Mouse (Mus musculus): Measurements from ENCODE around the gene Tmem178b. TPM values are rescaled to one million over a fixed set of nuclear protein-coding genes. Genes with fewer than 3 reads are reported as not detected.

Gene Tmem178b
- polyA plus RNA-seq, 1 experiment from 2014 or later, result not detected

DNA sequence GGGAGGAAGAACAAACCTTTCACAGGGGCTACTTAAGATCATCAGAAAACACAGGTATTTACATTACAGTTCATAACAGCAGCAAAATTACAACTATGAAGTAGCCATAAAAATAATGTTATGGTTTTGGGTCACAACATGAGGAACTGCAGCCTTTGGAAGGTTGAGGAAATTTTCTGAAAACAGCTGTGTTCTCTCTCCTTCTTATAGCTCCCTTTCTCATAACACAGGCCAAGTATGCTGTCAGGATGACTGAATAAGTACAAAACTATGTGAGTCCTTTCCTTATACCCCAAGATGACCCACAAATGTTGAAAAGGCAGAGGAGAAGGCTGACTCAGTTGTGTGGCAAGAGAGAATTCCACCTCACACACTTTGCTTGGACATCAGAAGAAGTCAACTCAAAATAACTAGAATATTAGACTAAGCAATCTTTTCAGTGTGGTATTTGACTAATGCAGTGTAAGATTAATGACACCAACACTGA, 347.6 kb downstream of the Tmem178b start:
- ATAC-seq (ENCODE audit: insufficient number of reproducible peaks, insufficient read depth, low FRiP score, low read depth), result no peak
- no peaks in the 10 kb centered on the region for H3K9me3 ChIP-seq (ENCODE audit: control insufficient read depth, low read length)
- H3K4me3 ChIP-seq (ENCODE audit: control insufficient read depth in 1 of 2, insufficient read depth in 1 of 2, low read depth in 1 of 2, low read length in 2 of 2), result no peak overlapping the region
- H3K4me2 ChIP-seq (ENCODE audit: low read length), result no peak overlapping the region
- no peaks in the 10 kb centered on the region for H3K4me1 ChIP-seq (ENCODE audit: control insufficient read depth in 2 of 2, insufficient read depth in 2 of 2, low read length in 2 of 2)
- no peaks in the 10 kb centered on the region for H3K36me3 ChIP-seq (ENCODE audit: control insufficient read depth, insufficient read depth, low read length)
- H3K27ac ChIP-seq (replicated peaks in 1 of 2; ENCODE audit: control insufficient read depth in 1 of 2, insufficient read depth in 1 of 2, low read depth in 2 of 2, low read length in 2 of 2), result no peak overlapping the region
- H3K9ac ChIP-seq (ENCODE audit: low read length), result no peak overlapping the region
- no peaks in the 10 kb centered on the region for H3K27me3 ChIP-seq (ENCODE audit: control insufficient read depth, insufficient read depth, low read length)

- H3K27me3 ChIP-seq (ENCODE audit: control insufficient read depth, insufficient read depth, low read length), result no peaks in the 10 kb centered on the region
- WGBS, result 80% methylated on average over 11 of the region's 11 CpGs
- no peak for ATAC-seq (ENCODE audit: insufficient number of reproducible peaks, insufficient read depth, low FRiP score, low read depth)
- no peak overlapping the region for H3K27ac ChIP-seq (replicated peaks in 1 of 2; ENCODE audit: control insufficient read depth in 1 of 2, insufficient read depth in 1 of 2, low read depth in 2 of 2, low read length in 2 of 2)
- no peaks in the 10 kb centered on the region for H3K36me3 ChIP-seq (ENCODE audit: control insufficient read depth, insufficient read depth, low read length)
- no peaks in the 10 kb centered on the region for H3K4me1 ChIP-seq (ENCODE audit: control insufficient read depth in 2 of 2, insufficient read depth in 2 of 2, low read length in 2 of 2)
- no peak overlapping the region for H3K4me3 ChIP-seq (ENCODE audit: control insufficient read depth in 1 of 2, insufficient read depth in 1 of 2, low read depth in 1 of 2, low read length in 2 of 2)
- H3K9me3 ChIP-seq (ENCODE audit: control insufficient read depth, low read length), result no peaks in the 10 kb centered on the region
- H3K9ac ChIP-seq (ENCODE audit: low read length), result no peak overlapping the region
- H3K4me2 ChIP-seq (ENCODE audit: low read length), result no peak overlapping the region
Observed at GRCm38 (mm10) chr6:40225585-40226280, 352.7 kb downstream of the Tmem178b start.

DNA sequence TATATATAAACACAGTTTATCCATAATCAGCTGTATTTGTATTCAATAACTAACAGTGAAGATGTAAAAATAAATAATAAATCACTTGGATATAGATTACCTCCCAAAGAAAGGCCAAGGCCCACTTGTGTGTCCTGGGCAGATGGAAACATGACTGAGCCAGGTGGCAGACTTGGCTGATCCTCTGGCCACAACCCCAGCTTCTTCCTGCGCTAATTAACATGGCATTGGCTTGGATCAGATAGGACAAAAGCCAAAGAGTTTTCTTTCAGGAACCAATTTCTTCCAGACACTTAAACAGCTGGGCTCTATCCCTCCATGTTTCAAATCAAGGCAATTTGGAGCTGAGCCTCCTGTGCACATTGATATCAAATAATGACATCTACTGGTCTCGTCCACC, 355.9 kb downstream of the Tmem178b start:
- no peak overlapping the region for H3K4me2 ChIP-seq (ENCODE audit: low read length)
- ATAC-seq (ENCODE audit: insufficient number of reproducible peaks, insufficient read depth, low FRiP score, low read depth), result no peak
- H3K9me3 ChIP-seq (ENCODE audit: control insufficient read depth, low read length), result no peaks in the 10 kb centered on the region
- H3K36me3 ChIP-seq (ENCODE audit: control insufficient read depth, insufficient read depth, low read length), result no peaks in the 10 kb centered on the region
- no peak overlapping the region for H3K27ac ChIP-seq (replicated peaks in 1 of 2; ENCODE audit: control insufficient read depth in 1 of 2, insufficient read depth in 1 of 2, low read depth in 2 of 2, low read length in 2 of 2)
- WGBS, result 65% methylated on average over 2 of the region's 2 CpGs
- no peaks in the 10 kb centered on the region for H3K4me1 ChIP-seq (ENCODE audit: control insufficient read depth in 2 of 2, insufficient read depth in 2 of 2, low read length in 2 of 2)
- H3K4me3 ChIP-seq (ENCODE audit: control insufficient read depth in 1 of 2, insufficient read depth in 1 of 2, low read depth in 1 of 2, low read length in 2 of 2), result no peak overlapping the region
- H3K9ac ChIP-seq (ENCODE audit: low read length), result no peak overlapping the region
- no peaks in the 10 kb centered on the region for H3K27me3 ChIP-seq (ENCODE audit: control insufficient read depth, insufficient read depth, low read length)

DNA sequence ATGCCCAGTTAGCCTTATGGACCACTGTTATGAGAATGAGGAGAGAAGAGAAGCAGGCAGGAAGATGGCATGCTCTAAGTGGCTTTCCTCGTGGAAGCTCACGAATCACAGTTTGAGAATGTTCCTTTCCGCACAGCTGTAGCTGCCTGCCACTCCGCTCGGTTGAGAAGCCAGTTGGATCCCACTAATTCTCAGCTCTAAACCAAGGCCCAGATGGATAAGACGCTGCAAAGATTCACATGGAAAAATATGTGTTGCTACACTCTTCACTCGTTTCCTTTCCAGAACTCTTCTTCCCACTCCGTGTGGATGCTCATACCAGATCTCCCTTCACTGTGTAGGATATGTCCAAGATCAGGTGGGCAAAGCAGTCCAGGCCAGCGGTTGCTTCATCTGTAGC, 356.9 kb downstream of the Tmem178b start:
- H3K9me3 ChIP-seq (ENCODE audit: control insufficient read depth, low read length), result no peaks in the 10 kb centered on the region
- WGBS, result 84% methylated on average over 9 of the region's 9 CpGs
- no peaks in the 10 kb centered on the region for H3K4me1 ChIP-seq (ENCODE audit: control insufficient read depth in 2 of 2, insufficient read depth in 2 of 2, low read length in 2 of 2)
- H3K27ac ChIP-seq (replicated peaks in 1 of 2; ENCODE audit: control insufficient read depth in 1 of 2, insufficient read depth in 1 of 2, low read depth in 2 of 2, low read length in 2 of 2), result no peak overlapping the region
- H3K4me2 ChIP-seq (ENCODE audit: low read length), result no peak overlapping the region
- H3K9ac ChIP-seq (ENCODE audit: low read length), result no peak overlapping the region
- no peaks in the 10 kb centered on the region for H3K36me3 ChIP-seq (ENCODE audit: control insufficient read depth, insufficient read depth, low read length)
- no peaks in the 10 kb centered on the region for H3K27me3 ChIP-seq (ENCODE audit: control insufficient read depth, insufficient read depth, low read length)
- no peak overlapping the region for H3K4me3 ChIP-seq (ENCODE audit: control insufficient read depth in 1 of 2, insufficient read depth in 1 of 2, low read depth in 1 of 2, low read length in 2 of 2)
- ATAC-seq (ENCODE audit: insufficient number of reproducible peaks, insufficient read depth, low FRiP score, low read depth), result no peak

- no peak overlapping the region for H3K4me2 ChIP-seq (ENCODE audit: low read length)
- H3K9me3 ChIP-seq (ENCODE audit: control insufficient read depth, low read length), result no peaks in the 10 kb centered on the region
- H3K4me1 ChIP-seq (ENCODE audit: control insufficient read depth in 2 of 2, insufficient read depth in 2 of 2, low read length in 2 of 2), result no peaks in the 10 kb centered on the region
- 50% methylated on average over 5 of the region's 5 CpGs for WGBS
- no peaks in the 10 kb centered on the region for H3K36me3 ChIP-seq (ENCODE audit: control insufficient read depth, insufficient read depth, low read length)
- H3K27ac ChIP-seq (replicated peaks in 1 of 2; ENCODE audit: control insufficient read depth in 1 of 2, insufficient read depth in 1 of 2, low read depth in 2 of 2, low read length in 2 of 2), result no peak overlapping the region
- no peak for ATAC-seq (ENCODE audit: insufficient number of reproducible peaks, insufficient read depth, low FRiP score, low read depth)
- no peak overlapping the region for H3K9ac ChIP-seq (ENCODE audit: low read length)
- no peak overlapping the region for H3K4me3 ChIP-seq (ENCODE audit: control insufficient read depth in 1 of 2, insufficient read depth in 1 of 2, low read depth in 1 of 2, low read length in 2 of 2)
- no peaks in the 10 kb centered on the region for H3K27me3 ChIP-seq (ENCODE audit: control insufficient read depth, insufficient read depth, low read length)
Observed at GRCm38 (mm10) chr6:40234066-40234465, 361.0 kb downstream of the Tmem178b start.

- no peaks in the 10 kb centered on the region for H3K9me3 ChIP-seq (ENCODE audit: control insufficient read depth, low read length)
- ATAC-seq (ENCODE audit: insufficient number of reproducible peaks, insufficient read depth, low FRiP score, low read depth), result no peak
Observed at GRCm38 (mm10) chr6:40235793-40236470, 362.9 kb downstream of the Tmem178b start.

DNA sequence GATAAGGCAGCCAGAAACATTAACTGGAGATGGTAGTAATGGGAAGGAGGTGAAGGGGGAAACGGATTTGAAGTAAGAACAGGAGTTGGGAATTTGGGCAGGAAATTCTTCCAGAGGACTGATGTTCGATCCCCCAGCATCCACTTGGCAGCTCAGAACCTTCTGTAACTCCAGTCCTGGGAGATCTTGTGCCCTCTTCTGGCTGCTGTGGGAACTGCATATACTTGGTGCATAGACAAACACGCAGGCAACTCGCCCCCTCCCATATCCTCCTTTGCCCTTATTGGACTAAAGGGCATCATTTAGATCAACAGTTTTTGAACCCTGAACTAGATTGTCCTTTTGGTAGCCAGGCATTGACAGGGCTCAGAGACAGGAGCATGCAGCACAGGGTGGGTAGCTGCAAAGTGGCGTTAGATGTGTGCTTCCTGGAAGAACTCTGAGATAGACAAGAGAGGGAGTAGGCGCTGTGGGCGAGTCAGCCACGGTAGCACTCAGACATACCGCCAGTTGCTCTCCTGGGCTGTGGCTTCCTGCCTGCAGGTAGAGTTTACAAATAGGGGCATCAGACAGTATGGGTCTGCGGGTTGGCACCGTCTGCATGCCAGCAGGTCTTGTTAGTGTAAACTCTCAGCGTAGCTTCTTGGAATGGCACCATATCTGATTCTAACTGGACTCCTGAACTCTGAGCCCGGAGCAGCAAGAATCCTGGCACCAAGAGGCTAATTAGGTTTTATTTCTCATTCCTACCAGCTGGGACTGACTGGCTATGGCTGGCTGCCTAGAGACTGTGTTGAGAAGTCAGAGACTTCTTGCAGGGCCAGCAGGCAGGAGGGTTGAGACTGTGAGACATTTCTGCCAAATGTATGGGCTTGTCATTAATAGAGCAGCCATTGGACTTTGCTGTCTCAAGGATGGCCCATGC, 364.0 kb downstream of the Tmem178b start:
- Histone ChIP-seq H3K27ac (replicated peaks in 1 of 2; ENCODE audit: control insufficient read depth in 1 of 2, insufficient read depth in 1 of 2, low read depth in 2 of 2, low read length in 2 of 2) (no peak overlapping the region), H3K36me3 (ENCODE audit: control insufficient read depth, insufficient read depth, low read length) (no peaks in the 10 kb centered on the region), H3K4me2 (ENCODE audit: low read length) (no peak overlapping the region), H3K27me3 (ENCODE audit: control insufficient read depth, insufficient read depth, low read length) (no peaks in the 10 kb centered on the region), H3K9me3 (ENCODE audit: control insufficient read depth, low read length) (no peaks in the 10 kb centered on the region), H3K4me1 (ENCODE audit: control insufficient read depth in 2 of 2, insufficient read depth in 2 of 2, low read length in 2 of 2) (no peaks in the 10 kb centered on the region), H3K4me3 (ENCODE audit: control insufficient read depth in 1 of 2, insufficient read depth in 1 of 2, low read depth in 1 of 2, low read length in 2 of 2) (no peak overlapping the region), H3K9ac (ENCODE audit: low read length) (no peak overlapping the region)
- WGBS, result 60% methylated on average over 13 of the region's 13 CpGs
- no peak for ATAC-seq (ENCODE audit: insufficient number of reproducible peaks, insufficient read depth, low FRiP score, low read depth)

More at GRCm38 (mm10) chr6:40235793-40236470, 362.9 kb downstream of the Tmem178b start:
- H3K27me3 ChIP-seq (ENCODE audit: control insufficient read depth, insufficient read depth, low read length), result no peaks in the 10 kb centered on the region
- no peak overlapping the region for H3K27ac ChIP-seq (replicated peaks in 1 of 2; ENCODE audit: control insufficient read depth in 1 of 2, insufficient read depth in 1 of 2, low read depth in 2 of 2, low read length in 2 of 2)
- H3K4me3 ChIP-seq (ENCODE audit: control insufficient read depth in 1 of 2, insufficient read depth in 1 of 2, low read depth in 1 of 2, low read length in 2 of 2), result no peak overlapping the region
- 36% methylated on average over 10 of the region's 10 CpGs for WGBS
- no peaks in the 10 kb centered on the region for H3K4me1 ChIP-seq (ENCODE audit: control insufficient read depth in 2 of 2, insufficient read depth in 2 of 2, low read length in 2 of 2)
- no peaks in the 10 kb centered on the region for H3K36me3 ChIP-seq (ENCODE audit: control insufficient read depth, insufficient read depth, low read length)
- no peak overlapping the region for H3K9ac ChIP-seq (ENCODE audit: low read length)
- H3K4me2 ChIP-seq (ENCODE audit: low read length), result no peak overlapping the region
